Mouse (Mus musculus) myocyte (in vitro differentiated cells): ENCODE measurements around the gene Slc16a7. TPM values are rescaled to one million over a fixed set of nuclear protein-coding genes. Genes with fewer than 3 reads are reported as not detected.

Experiments
- H3K27me3 ChIP-seq: one replicate; pipeline ENCODE4 v1.6.1; 2011; ENCODE audit not compliant: control insufficient read depth, insufficient read depth, insufficient read length
- H3K36me3 ChIP-seq: one replicate; pipeline ENCODE4 v1.6.1; 2011; ENCODE audit not compliant: control insufficient read depth, insufficient read depth
- H3K4me2 ChIP-seq: one replicate; pipeline ENCODE4 v1.6.1; 2011; ENCODE audit warnings: low read depth, control low read depth
- H3K4me3 ChIP-seq: one replicate; pipeline ENCODE4 v1.5.1; 2011; ENCODE audit warnings: mild to moderate bottlenecking, control low read depth, moderate library complexity
- H3K79me2 ChIP-seq: one replicate; pipeline ENCODE4 v1.6.1; 2011; ENCODE audit not compliant: control insufficient read depth, insufficient read depth
- H3ac ChIP-seq: one replicate; pipeline ENCODE4 v1.6.1; 2011; ENCODE audit not compliant: control insufficient read depth, insufficient read length
- CEBPB ChIP-seq: IDR thresholded peaks from 2 replicates; pipeline ENCODE4 v1.6.1; 2011; ENCODE audit warnings: mild to moderate bottlenecking, moderate library complexity; ENCODE audit not compliant: poor library complexity, insufficient read depth, severe bottlenecking
- E2F4 ChIP-seq: IDR thresholded peaks from one replicate; pipeline ENCODE4 v1.6.1; 2011; ENCODE audit warnings: mild to moderate bottlenecking, control low read depth, moderate library complexity; ENCODE audit not compliant: insufficient read depth
- MAX ChIP-seq: IDR thresholded peaks from one replicate; pipeline ENCODE4 v1.6.1; 2011; ENCODE audit warnings: low read depth, mild to moderate bottlenecking, control low read depth
- MYOD1 ChIP-seq, 3 experiments: IDR thresholded peaks; one replicate each; pipeline ENCODE4 v1.6.1; 2011; ENCODE audit warnings: control low read depth in 2 of 3, low read depth in 2 of 3, mild to moderate bottlenecking in 2 of 3, moderate library complexity in 1 of 3; ENCODE audit not compliant: insufficient read length in 2 of 3, control insufficient read depth in 1 of 3
- MYOG ChIP-seq, 3 experiments: IDR thresholded peaks; one replicate each; pipeline ENCODE4 v1.6.1; 2011; ENCODE audit warnings: control low read depth in 2 of 3, low read depth in 2 of 3, mild to moderate bottlenecking in 2 of 3; ENCODE audit not compliant: insufficient read length in 2 of 3, control insufficient read depth in 1 of 3, insufficient read depth in 1 of 3
- POLR2A ChIP-seq: IDR thresholded peaks from one replicate; pipeline ENCODE4 v1.6.1; 2011; ENCODE audit warnings: low read depth, mild to moderate bottlenecking, control low read depth, moderate library complexity; ENCODE audit not compliant: insufficient read length
- POLR2AphosphoS2 ChIP-seq: IDR thresholded peaks from one replicate; pipeline ENCODE4 v1.6.1; 2011; ENCODE audit warnings: low read depth, control low read depth; ENCODE audit not compliant: insufficient read length
- REST ChIP-seq: IDR thresholded peaks from one replicate; pipeline ENCODE4 v1.6.1; 2011; ENCODE audit warnings: mild to moderate bottlenecking, control low read depth, moderate library complexity; ENCODE audit not compliant: insufficient read depth, insufficient read length
- SRF ChIP-seq: IDR thresholded peaks from one replicate; pipeline ENCODE4 v1.6.1; 2011; ENCODE audit warnings: low read depth; ENCODE audit not compliant: control insufficient read depth, insufficient read length
- TCF12 ChIP-seq: IDR thresholded peaks from one replicate; pipeline ENCODE4 v1.6.1; 2011; ENCODE audit warnings: mild to moderate bottlenecking, control low read depth; ENCODE audit not compliant: poor library complexity, insufficient read depth, severe bottlenecking
- TCF3 ChIP-seq: IDR thresholded peaks from one replicate; pipeline ENCODE4 v1.6.1; 2011; ENCODE audit warnings: low read depth, control low read depth; ENCODE audit not compliant: insufficient read length
- USF1 ChIP-seq: IDR thresholded peaks from one replicate; pipeline ENCODE4 v1.6.1; 2011; ENCODE audit warnings: low read depth, mild to moderate bottlenecking, control low read depth, moderate library complexity
- polyA plus RNA-seq: library from polyadenylated mRNA; unstranded; fragments of >200 nt; fragmentation: generic; extraction: Trizol; gene quantifications from one replicate; pipeline ENCODE4 v1.2.1, GENCODE M21; 2012; ENCODE audit warnings: missing spikeins

Gene Slc16a7
- polyA plus RNA-seq, 1 experiment, result not detected

- no peak overlapping the region for H3K4me3 ChIP-seq
- H3K36me3 ChIP-seq, result no peaks in the 10 kb centered on the region
- no peak overlapping the region for H3ac ChIP-seq
- H3K79me2 ChIP-seq, result no peaks in the 10 kb centered on the region
- no peak for TF ChIP-seq MYOG (IDR thresholded peaks at IDR 0.05; ENCODE audit: control insufficient read depth in 1 of 3, insufficient read depth in 1 of 3, insufficient read length in 2 of 3, low read depth in 2 of 3)
- TF ChIP-seq USF1, result no peak
- no peak for TF ChIP-seq CEBPB
- TF ChIP-seq POLR2A, result no peak
- TF ChIP-seq POLR2AphosphoS2, result no peak
- H3K4me2 ChIP-seq, result no peak overlapping the region
- no peaks in the 10 kb centered on the region for H3K27me3 ChIP-seq
Measured at GRCm38 (mm10) chr10:125387782-125388415, 1.4 kb downstream of the Slc16a7 start.

GRCm38 (mm10) chr10:125375526-125375925 is 13.7 kb downstream of the Slc16a7 start:
- Histone ChIP-seq H3K4me3 (no peak overlapping the region), H3ac (no peak overlapping the region)
- no peak for TF ChIP-seq TCF3
- TF ChIP-seq MAX, result no peak
- TF ChIP-seq POLR2AphosphoS2, result no peak
- no peak for TF ChIP-seq TCF12
- no peak for TF ChIP-seq SRF
- no peak for TF ChIP-seq USF1
- TF ChIP-seq REST, result no peak
- no peak for TF ChIP-seq POLR2A
- TF ChIP-seq E2F4, result no peak
- TF ChIP-seq MYOG (IDR thresholded peaks at IDR 0.05; ENCODE audit: control insufficient read depth in 1 of 3, insufficient read depth in 1 of 3, insufficient read length in 2 of 3, low read depth in 2 of 3), result no peak
- TF ChIP-seq MYOD1 (IDR thresholded peaks at IDR 0.05; ENCODE audit: control insufficient read depth in 1 of 3, insufficient read length in 2 of 3, low read depth in 2 of 3), result no peak
- TF ChIP-seq CEBPB, result no peak

GRCm38 (mm10) chr10:125372666-125373065 is 16.6 kb downstream of the Slc16a7 start:
- Histone ChIP-seq H3ac (no peak overlapping the region), H3K4me2 (no peak overlapping the region), H3K79me2 (no peaks in the 10 kb centered on the region), H3K36me3 (no peaks in the 10 kb centered on the region), H3K27me3 (no peaks in the 10 kb centered on the region), H3K4me3 (no peak overlapping the region)
- no peak for TF ChIP-seq REST

More at GRCm38 (mm10) chr10:125375526-125375925, 13.7 kb downstream of the Slc16a7 start:
- H3K36me3 ChIP-seq, result no peaks in the 10 kb centered on the region
- H3K27me3 ChIP-seq, result no peaks in the 10 kb centered on the region
- no peak overlapping the region for H3K4me2 ChIP-seq
- H3K79me2 ChIP-seq, result no peaks in the 10 kb centered on the region

- Histone ChIP-seq H3K4me3 (no peak overlapping the region), H3K36me3 (no peaks in the 10 kb centered on the region), H3K79me2 (no peaks in the 10 kb centered on the region), H3K27me3 (no peaks in the 10 kb centered on the region), H3ac (no peak overlapping the region), H3K4me2 (no peak overlapping the region)
- no peak for TF ChIP-seq REST
- TF ChIP-seq SRF, result no peak
- no peak for TF ChIP-seq USF1
- no peak for TF ChIP-seq POLR2AphosphoS2
- TF ChIP-seq E2F4, result no peak
- TF ChIP-seq TCF12, result no peak
- TF ChIP-seq MAX, result no peak
- TF ChIP-seq CEBPB, result no peak
- TF ChIP-seq MYOD1 (IDR thresholded peaks at IDR 0.05; ENCODE audit: control insufficient read depth in 1 of 3, insufficient read length in 2 of 3, low read depth in 2 of 3), result no peak
- TF ChIP-seq POLR2A, result no peak
Measured at GRCm38 (mm10) chr10:125371451-125371850, 17.8 kb downstream of the Slc16a7 start.

GRCm38 (mm10) chr10:125370037-125370610 is 19.1 kb downstream of the Slc16a7 start:
- no peaks in the 10 kb centered on the region for H3K27me3 ChIP-seq
- H3K36me3 ChIP-seq, result no peaks in the 10 kb centered on the region
- TF ChIP-seq USF1, result no peak
- TF ChIP-seq CEBPB, result no peak
- no peak for TF ChIP-seq SRF
- no peak for TF ChIP-seq E2F4
- TF ChIP-seq MAX, result no peak
- no peak for TF ChIP-seq TCF12
- no peak overlapping the region for H3K4me3 ChIP-seq
- H3K4me2 ChIP-seq, result no peak overlapping the region
- no peaks in the 10 kb centered on the region for H3K79me2 ChIP-seq
- H3ac ChIP-seq, result no peak overlapping the region

GRCm38 (mm10) chr10:125358479-125358878 is 30.8 kb downstream of the Slc16a7 start:
- Histone ChIP-seq H3K36me3 (no peaks in the 10 kb centered on the region), H3K4me2 (no peak overlapping the region), H3ac (no peak overlapping the region), H3K4me3 (no peak overlapping the region), H3K79me2 (no peaks in the 10 kb centered on the region), H3K27me3 (no peaks in the 10 kb centered on the region)
- no peak for TF ChIP-seq TCF3
- no peak for TF ChIP-seq MAX
- no peak for TF ChIP-seq POLR2A
